Mouse (Mus musculus) kidney, embryonic 14.5 days (tissue): ENCODE results near the gene Tmem177. TPM values are rescaled to one million over a fixed set of nuclear protein-coding genes. Genes with fewer than 3 reads are reported as not detected.

Experiments
- ATAC-seq: fragments of 200-750 bp; cut with Nextera tagmentation; 2 replicates; pipeline ENCODE4 v1.8.0; 2017; ENCODE audit warnings: moderate number of reproducible peaks, mild to moderate bottlenecking, moderate TSS enrichment, moderate library complexity; ENCODE audit not compliant: low FRiP score, low TSS enrichment
- H3K27ac ChIP-seq: fragments of 300-500 bp; sonication (generic); 2 replicates; pipeline ENCODE4 v1.5.1; 2014; ENCODE audit warnings: low read depth, mild to moderate bottlenecking, low read length, moderate library complexity, mixed read lengths
- H3K27me3 ChIP-seq: fragments of 300-500 bp; sonication (generic); 2 replicates; pipeline ENCODE4 v1.6.1; 2014; ENCODE audit warnings: mild to moderate bottlenecking, low read length; ENCODE audit not compliant: control insufficient read depth, insufficient read depth
- H3K36me3 ChIP-seq: fragments of 300-500 bp; sonication (generic); 2 replicates; pipeline ENCODE4 v1.6.1; 2014; ENCODE audit warnings: low read length, mixed read lengths; ENCODE audit not compliant: control insufficient read depth, insufficient read depth
- H3K4me1 ChIP-seq: fragments of 300-500 bp; sonication (generic); 2 replicates; pipeline ENCODE4 v1.6.1; 2014; ENCODE audit warnings: low read length, mixed read lengths; ENCODE audit not compliant: control insufficient read depth, insufficient read depth
- H3K4me2 ChIP-seq: fragments of 300-500 bp; sonication (generic); replicated peaks from 2 replicates; pipeline ENCODE4 v1.6.1; 2014; ENCODE audit warnings: low read depth, mild to moderate bottlenecking, low read length
- H3K4me3 ChIP-seq: fragments of 300-500 bp; sonication (generic); 2 replicates; pipeline ENCODE4 v1.5.1; 2014; ENCODE audit warnings: mild to moderate bottlenecking, low read length
- H3K9ac ChIP-seq: fragments of 300-500 bp; sonication (generic); 2 replicates; pipeline ENCODE4 v1.6.1; 2014; ENCODE audit warnings: low read depth, mild to moderate bottlenecking, low read length, moderate library complexity
- H3K9me3 ChIP-seq: fragments of 300-500 bp; sonication (generic); 2 replicates; pipeline ENCODE4 v1.6.1; 2016; ENCODE audit warnings: low read length; ENCODE audit not compliant: control insufficient read depth
- WGBS: fragments of 180-500 bp; shearing (Covaris S2); extraction: QIAGEN DNeasy Blood & Tissue Kit; methylation state at CpG from one replicate; pipeline ENCODE4 v1.1.7; 2014; 5-methylcytosine and 5-hydroxymethylcytosine counted together
- polyA plus RNA-seq: library from polyadenylated mRNA; unstranded; fragments of >200 nt; fragmentation: Nextera tagmentation; extraction: Ambion mirVana; gene quantifications from 2 replicates; pipeline ENCODE4 v1.2.1, GENCODE M21; 2014

Gene Tmem177
- polyA plus RNA-seq, 1 experiment from 2014 or later, result 7.4 TPM

DNA sequence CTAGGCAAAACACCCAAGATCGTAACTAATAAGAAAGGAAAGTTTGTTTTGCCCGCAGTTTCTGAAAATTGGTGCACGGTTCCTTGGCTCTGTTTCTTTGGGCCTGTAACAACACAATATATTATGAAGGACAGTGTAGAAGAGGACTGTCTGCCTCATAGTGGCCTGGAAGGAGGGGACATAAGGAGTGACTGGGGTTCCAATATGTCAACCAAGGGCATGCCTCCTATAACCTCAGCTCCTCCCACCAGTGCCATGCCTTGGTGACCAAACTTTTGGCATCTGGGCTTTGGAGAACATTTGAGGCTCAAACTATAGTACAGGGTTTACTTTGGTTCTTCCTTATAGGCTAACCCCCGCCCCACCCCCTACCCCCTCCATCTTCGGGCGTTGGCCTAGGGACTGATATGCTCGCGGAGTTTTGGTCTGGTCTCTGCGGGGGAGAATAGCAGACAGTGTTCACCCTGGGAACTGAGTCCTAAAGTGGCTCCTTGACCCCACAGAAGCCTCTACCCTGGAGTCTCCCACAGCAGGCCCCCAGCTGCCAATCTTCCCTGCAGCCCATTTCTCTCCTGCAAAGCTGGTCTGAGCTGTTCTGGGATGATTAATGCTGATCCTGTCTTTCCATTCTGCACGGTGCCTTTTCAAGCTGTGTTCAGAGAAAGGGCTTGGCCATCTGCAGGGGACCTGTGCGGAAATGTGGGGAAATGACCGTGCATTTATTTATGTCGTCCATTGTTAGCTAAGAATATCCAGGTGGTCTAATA lies 44.4 kb downstream of the Tmem177 start:
- H3K4me1 ChIP-seq, result no peaks in the 10 kb centered on the region
- H3K36me3 ChIP-seq, result no peaks in the 10 kb centered on the region
- WGBS, result 74% methylated on average over 13 of the region's 13 CpGs
- H3K9ac ChIP-seq, result no peak overlapping the region
- no peak overlapping the region for H3K4me3 ChIP-seq
- no peak overlapping the region; the same call in 1 of the 2 replicates for H3K27ac ChIP-seq
- H3K4me2 ChIP-seq, result no peak overlapping the region
- no peaks in the 10 kb centered on the region for H3K9me3 ChIP-seq
- ATAC-seq, result no peak
- H3K27me3 ChIP-seq, result no peaks in the 10 kb centered on the region

DNA sequence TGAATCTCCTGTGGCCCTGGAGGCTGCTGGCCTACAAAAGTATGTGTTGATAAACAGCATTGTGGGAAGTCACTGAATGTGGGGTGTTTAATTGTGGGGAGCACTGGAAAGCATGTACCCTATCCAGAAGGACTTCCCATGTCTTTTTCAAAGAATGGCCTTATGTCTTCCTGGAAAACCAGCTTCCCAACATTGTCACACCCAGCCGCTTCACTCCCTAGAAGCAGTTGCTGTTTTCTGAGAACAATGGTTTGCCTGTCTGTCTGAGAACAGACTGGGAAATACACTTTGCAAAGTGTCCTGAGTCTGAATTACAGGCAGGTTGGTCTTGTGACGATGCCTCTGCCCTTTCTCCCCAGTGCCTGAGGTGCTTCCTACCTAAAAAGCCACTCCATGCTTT lies 45.7 kb downstream of the Tmem177 start:
- Histone ChIP-seq H3K4me1 (no peaks in the 10 kb centered on the region), H3K9ac (no peak overlapping the region), H3K27ac (no peak overlapping the region), H3K4me2 (no peak overlapping the region), H3K4me3 (no peak overlapping the region), H3K9me3 (no peaks in the 10 kb centered on the region), H3K36me3 (no peaks in the 10 kb centered on the region), H3K27me3 (no peaks in the 10 kb centered on the region)
- no peak for ATAC-seq
- WGBS, result 74% methylated on average over 2 of the region's 2 CpGs

- 82% methylated on average over 6 of the region's 6 CpGs for WGBS
- no peak overlapping the region for H3K4me2 ChIP-seq
- no peak overlapping the region for H3K9ac ChIP-seq
- no peak overlapping the region for H3K27ac ChIP-seq
- H3K9me3 ChIP-seq, result no peaks in the 10 kb centered on the region
- H3K36me3 ChIP-seq, result no peaks in the 10 kb centered on the region
- no peak overlapping the region for H3K4me3 ChIP-seq
- H3K4me1 ChIP-seq, result no peaks in the 10 kb centered on the region
- no peaks in the 10 kb centered on the region for H3K27me3 ChIP-seq
- ATAC-seq, result no peak
Observed at GRCm38 (mm10) chr1:119865311-119865710, 47.7 kb downstream of the Tmem177 start.

DNA sequence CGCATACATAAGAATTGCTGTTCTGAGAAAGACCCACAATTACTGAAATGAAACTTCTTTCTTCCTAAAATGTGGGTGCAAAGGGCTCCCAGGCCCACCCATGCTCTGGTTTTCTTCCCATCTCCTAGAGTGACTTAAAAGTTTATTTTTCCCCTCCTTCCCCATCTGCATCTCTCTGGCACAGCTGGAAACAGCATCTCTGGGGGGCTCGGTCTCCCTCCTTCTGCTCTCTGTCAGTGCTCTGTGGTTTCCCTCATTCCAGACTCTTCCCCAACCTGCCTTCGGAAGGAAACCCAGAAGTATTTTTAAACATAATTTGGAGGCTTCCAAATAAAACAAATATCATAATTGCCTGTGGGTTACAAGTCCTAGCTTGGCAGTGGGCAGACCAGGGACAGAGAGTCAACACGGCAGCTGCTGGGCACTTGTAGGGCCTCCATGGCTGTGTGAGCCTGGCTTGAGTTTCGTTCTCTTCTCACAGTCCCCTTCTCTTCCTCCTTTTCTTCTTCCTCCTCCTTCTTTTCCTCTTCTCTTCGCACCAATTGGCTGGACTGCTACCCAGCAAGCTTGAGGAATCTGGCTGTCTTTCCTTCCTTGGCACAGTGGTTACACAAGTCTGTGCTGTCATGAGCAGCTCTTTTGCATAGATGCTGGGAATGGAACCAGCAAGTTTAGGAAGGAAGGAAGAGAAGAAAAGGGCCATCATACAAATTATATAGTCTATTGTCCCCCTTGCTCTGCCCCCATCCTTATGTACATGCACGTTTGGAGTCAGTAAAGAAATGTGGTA lies 49.3 kb downstream of the Tmem177 start:
- ATAC-seq, result no peak
- Histone ChIP-seq H3K4me1 (no peaks in the 10 kb centered on the region), H3K9ac (no peak overlapping the region), H3K4me3 (no peak overlapping the region), H3K36me3 (no peaks in the 10 kb centered on the region), H3K4me2 (no peak overlapping the region), H3K27me3 (no peaks in the 10 kb centered on the region), H3K27ac (no peak overlapping the region), H3K9me3 (no peaks in the 10 kb centered on the region)
- WGBS, result 82% methylated on average over 7 of the region's 7 CpGs

DNA sequence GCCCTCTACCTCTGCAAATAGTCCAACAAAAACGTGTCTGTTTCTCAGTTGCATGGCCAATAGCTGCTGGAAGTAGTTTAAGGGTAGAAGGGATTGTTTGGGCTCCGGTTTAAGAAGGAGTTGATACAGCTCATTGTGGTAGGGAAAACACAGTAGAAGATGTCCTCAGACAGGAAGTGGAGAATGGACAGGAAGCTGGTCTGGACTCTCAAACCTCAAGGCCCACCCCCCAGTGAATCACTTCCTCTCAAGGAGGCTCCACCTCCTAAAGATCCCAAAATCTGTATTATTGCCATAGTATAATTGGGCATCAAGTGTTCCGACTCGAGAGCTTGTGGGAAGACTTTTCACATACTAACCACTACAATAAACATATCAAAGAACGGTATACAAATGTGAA lies 53.4 kb downstream of the Tmem177 start:
- no peak for ATAC-seq
- Histone ChIP-seq H3K27me3 (no peaks in the 10 kb centered on the region), H3K4me3 (no peak overlapping the region), H3K4me1 (no peaks in the 10 kb centered on the region), H3K4me2 (no peak overlapping the region), H3K9ac (no peak overlapping the region), H3K36me3 (no peaks in the 10 kb centered on the region), H3K27ac (no peak overlapping the region), H3K9me3 (0 out of 2 replicates have a peak, but pooled peaks cover 2% of the 10 kb centered on the region)
- 80% methylated on average over 5 of the region's 5 CpGs for WGBS

Other genes with a start within 250 kb of the Tmem177 start
- 11.9 and 13.5 TPM in 2 replicates for gene Ptpn4, start 75.6 kb downstream of the Tmem177 start, polyA plus RNA-seq
- 0.21 and 0.35 TPM in 2 replicates for gene Cfap221, start 84.0 kb upstream of the Tmem177 start, polyA plus RNA-seq
- 0.34 and 0.40 TPM in 2 replicates for gene Sctr, start 93.7 kb upstream of the Tmem177 start, polyA plus RNA-seq
- 40.5 and 44.1 TPM in 2 replicates for gene Tmem37, start 160.9 kb upstream of the Tmem177 start, polyA plus RNA-seq
- gene Dbi, start 207.9 kb upstream of the Tmem177 start, polyA plus RNA-seq, result 571 and 767 TPM in 2 replicates
- gene 3110009E18Rik, start 208.0 kb upstream of the Tmem177 start, polyA plus RNA-seq, result 22.2 and 31.9 TPM in 2 replicates